Mouse (Mus musculus): ENCODE measurements around the gene Sowahb.
"Not testable (repeated sequence)": the region's sequence is repeated elsewhere in the genome, so short reads cannot be mapped to it uniquely, and the experiment has no call there.

Sowahb gene

GRCm38 (mm10) chr5:93042831-93043687, 1.8 kb downstream of the Sowahb start:
- no peak for DNase-seq (ENCODE audit: low spot score in 2 of 2)

GRCm38 (mm10) chr5:93042031-93042430, 2.8 kb downstream of the Sowahb start:
- no peak for DNase-seq (ENCODE audit: low spot score in 2 of 2)

- no peak for DNase-seq (ENCODE audit: low spot score in 2 of 2)
These were observed 3.5 kb downstream of the Sowahb start for GRCm38 (mm10) chr5:93041276-93041675.

- DNase-seq (ENCODE audit: low spot score in 2 of 2): no peak
These were observed 4.7 kb downstream of the Sowahb start for GRCm38 (mm10) chr5:93040095-93040494.

GRCm38 (mm10) chr5:93036254-93036653, 8.6 kb downstream of the Sowahb start:
- no peak for DNase-seq (ENCODE audit: low spot score in 2 of 2)

- no peak for DNase-seq (ENCODE audit: low spot score in 2 of 2)
These were observed 9.5 kb downstream of the Sowahb start for GRCm38 (mm10) chr5:93035285-93035684.

- DNase-seq (ENCODE audit: low spot score in 2 of 2): no peak
These were observed 11.5 kb downstream of the Sowahb start for GRCm38 (mm10) chr5:93033087-93033870.

GRCm38 (mm10) chr5:93032621-93033020, 12.2 kb downstream of the Sowahb start:
- no peak for DNase-seq (ENCODE audit: low spot score in 2 of 2)

- no peak for DNase-seq (ENCODE audit: low spot score in 2 of 2)
These were observed 14.0 kb downstream of the Sowahb start for GRCm38 (mm10) chr5:93030869-93031268.

GRCm38 (mm10) chr5:93030411-93030810, 14.4 kb downstream of the Sowahb start:
- no peak for DNase-seq (ENCODE audit: low spot score in 2 of 2)

- DNase-seq (ENCODE audit: low spot score in 2 of 2): peak in 1 of 2 experiments; percentile 44
These were observed 17.6 kb downstream of the Sowahb start for GRCm38 (mm10) chr5:93027120-93027675.

GRCm38 (mm10) chr5:93026437-93027119, 18.2 kb downstream of the Sowahb start:
- DNase-seq (ENCODE audit: low spot score in 2 of 2): no peak

GRCm38 (mm10) chr5:93024754-93025280, 20.0 kb downstream of the Sowahb start:
- DNase-seq (ENCODE audit: low spot score in 2 of 2): peak in 1 of 2 experiments; percentile 58

GRCm38 (mm10) chr5:93022126-93022797, 22.6 kb downstream of the Sowahb start:
- DNase-seq (ENCODE audit: low spot score in 2 of 2): no peak

- DNase-seq (ENCODE audit: low spot score in 2 of 2): no peak
These were observed 24.7 kb downstream of the Sowahb start for GRCm38 (mm10) chr5:93020024-93020666.

- DNase-seq (ENCODE audit: low spot score in 2 of 2): not testable (repeated sequence)
These were observed 25.6 kb downstream of the Sowahb start for GRCm38 (mm10) chr5:93019207-93019606.

GRCm38 (mm10) chr5:93017678-93018077, 27.1 kb downstream of the Sowahb start:
- DNase-seq (ENCODE audit: low spot score in 2 of 2): no peak

- no peak for DNase-seq (ENCODE audit: low spot score in 2 of 2)
These were observed 36.6 kb downstream of the Sowahb start for GRCm38 (mm10) chr5:93008256-93008655.

GRCm38 (mm10) chr5:93005815-93006341, 38.9 kb downstream of the Sowahb start:
- DNase-seq (ENCODE audit: low spot score in 2 of 2): no peak

GRCm38 (mm10) chr5:93005229-93005814, 39.5 kb downstream of the Sowahb start:
- no peak for DNase-seq (ENCODE audit: low spot score in 2 of 2)
